Mouse (Mus musculus) central nervous system, embryonic 18 days (tissue): ENCODE measurements around the gene Xpr1. TPM values are rescaled to one million over a fixed set of nuclear protein-coding genes. Genes with fewer than 3 reads are reported as not detected.

Source experiments
- polyA plus RNA-seq: library from polyadenylated mRNA; depleted of rRNA; stranded (reverse); fragments of >200 nt; gene quantifications from 2 replicates; pipeline ENCODE4 v1.2.3, GENCODE M21; 2012; rRNA removed

The Xpr1 gene
- 90.2 and 94.7 TPM in 2 replicates for polyA plus RNA-seq

DNA sequence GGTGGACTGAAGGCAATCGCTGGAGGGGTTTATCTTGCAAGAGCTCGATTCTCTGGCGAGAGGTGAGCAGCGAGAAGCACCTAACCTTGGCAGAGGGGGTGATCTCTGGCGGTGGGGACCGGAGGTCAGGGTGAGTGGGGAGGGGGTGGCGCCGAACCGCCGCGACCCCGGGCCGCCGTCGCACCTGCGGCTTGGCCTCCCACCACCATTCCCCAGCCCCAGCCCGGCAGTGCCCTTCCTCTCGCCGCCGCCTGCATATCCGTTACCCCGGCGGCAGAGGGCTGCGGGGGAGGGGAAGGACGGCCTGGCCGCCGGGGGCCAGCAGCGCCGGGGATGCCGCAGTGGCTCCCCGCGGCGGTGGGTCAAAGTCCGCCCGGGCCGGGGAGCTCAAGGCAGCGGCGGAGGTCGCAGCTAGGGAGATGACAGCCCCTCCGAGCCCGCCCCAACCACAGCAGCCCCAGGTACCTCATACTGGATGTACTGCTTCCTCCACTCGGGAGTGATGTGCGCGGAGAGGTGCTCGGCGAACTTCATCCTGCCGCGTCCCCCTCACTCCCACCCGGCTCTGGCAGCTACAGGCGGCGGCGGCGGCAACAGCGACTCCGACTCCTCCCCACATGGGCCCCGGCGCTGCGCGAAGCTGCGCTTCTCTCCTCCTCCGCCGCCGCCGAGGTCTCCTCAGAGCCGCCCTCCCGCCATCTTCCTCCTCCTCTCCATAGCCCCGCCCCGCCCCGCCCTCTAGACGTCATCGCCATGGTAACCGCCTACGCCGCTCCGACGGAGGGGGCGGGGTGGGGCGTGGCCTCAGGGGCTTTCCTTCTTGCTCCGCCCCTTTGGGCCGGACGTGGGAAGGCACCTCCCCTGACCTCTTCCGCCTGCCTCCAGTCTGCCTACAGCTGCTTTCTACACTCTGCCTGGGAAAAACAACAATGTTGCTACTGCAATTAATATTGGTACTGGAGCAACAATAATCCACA, at the start of gene Xpr1:
Gene Xpr1 (minus strand): TSS at position 715 of the 977 bp plus-strand sequence.

DNA sequence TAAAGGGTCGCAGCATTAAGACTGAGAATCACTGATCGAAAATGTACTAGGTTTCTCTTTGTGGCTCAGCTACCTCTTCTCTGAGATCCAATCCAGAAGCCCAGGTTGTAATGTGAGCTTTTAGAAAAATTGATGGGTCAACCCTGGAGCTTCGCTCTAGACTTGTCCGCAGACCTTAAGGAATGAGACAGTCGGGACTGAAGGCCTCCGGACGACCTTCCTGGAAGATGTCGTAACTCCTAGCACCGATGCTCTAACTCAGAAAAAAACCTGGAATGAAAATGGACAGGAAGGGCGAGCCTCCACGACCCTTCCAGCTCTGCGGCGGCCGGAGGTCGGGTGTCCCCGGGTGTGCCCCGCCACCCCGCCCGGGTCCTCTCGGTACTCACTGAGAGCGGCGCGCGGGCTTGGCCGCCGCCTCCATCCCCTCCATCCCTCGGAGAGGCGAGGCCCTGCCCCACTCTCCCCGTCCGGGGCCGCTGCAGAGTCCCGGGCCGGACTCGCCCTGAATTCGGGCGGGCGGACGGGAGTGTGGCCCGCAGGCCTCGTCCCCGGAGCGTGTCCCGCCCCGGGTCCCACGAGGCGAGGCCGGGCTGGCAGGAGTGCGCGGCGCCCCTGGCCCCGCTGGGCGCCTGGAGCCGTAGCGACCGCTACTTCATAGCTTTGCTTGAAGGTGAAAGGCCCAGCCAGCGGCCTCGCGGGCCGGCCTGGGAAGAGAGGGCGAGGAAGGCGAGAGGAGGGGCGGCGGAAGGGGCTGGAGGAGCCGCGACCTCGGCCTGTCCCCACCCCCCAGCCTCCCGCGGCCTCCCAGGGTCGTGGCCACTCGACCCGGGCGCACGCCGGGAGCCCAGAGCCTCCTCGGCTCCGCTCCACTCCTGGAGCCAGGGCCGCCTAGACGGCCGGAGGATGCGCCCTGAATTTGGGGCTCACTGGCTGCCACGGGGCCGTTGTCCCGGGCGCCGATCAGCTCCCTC, 173.1 kb downstream of the Xpr1 start, which contains the start of gene BC034090:
Gene BC034090 (minus strand): TSS at position 648 of the 974 bp plus-strand sequence.

Other genes starting within 250 kb of the Xpr1 start
- 6.0 and 7.8 TPM in 2 replicates for gene BC034090, start 173.0 kb downstream of the Xpr1 start, polyA plus RNA-seq
- 108 and 114 TPM in 2 replicates for gene Acbd6, start 140.7 kb upstream of the Xpr1 start, polyA plus RNA-seq